Mouse (Mus musculus) neural tube, embryonic 14.5 days (tissue): ENCODE measurements at regions not wholly inside any gene's neighbourhood (a gene's known extent, or its start where the extent isn't known, plus 50 kb on each side); places are given as distances from the start of the nearest gene placed in this dataset.
A peak's percentile ranks its signal among the peaks of the same experiment; 100 is the strongest.

Experiments
- ATAC-seq: fragments of 200-750 bp; cut with Nextera tagmentation; 2 replicates; pipeline ENCODE4 v1.8.0; 2017; ENCODE audit warnings: low read depth, mild to moderate bottlenecking, moderate TSS enrichment, moderate library complexity
- H3K27ac ChIP-seq: fragments of 300-500 bp; sonication (generic); 2 replicates; pipeline ENCODE4 v1.5.1; 2014; ENCODE audit warnings: low read depth, mild to moderate bottlenecking, control low read depth, low read length, moderate library complexity, mixed read lengths
- H3K27me3 ChIP-seq: fragments of 300-500 bp; sonication (generic); 2 replicates; pipeline ENCODE4 v1.6.1; 2014; ENCODE audit warnings: low read length; ENCODE audit not compliant: control insufficient read depth, insufficient read depth
- H3K36me3 ChIP-seq: fragments of 300-500 bp; sonication (generic); 2 replicates; pipeline ENCODE4 v1.6.1; 2014; ENCODE audit warnings: low read length, mixed read lengths; ENCODE audit not compliant: control insufficient read depth, insufficient read depth
- H3K4me1 ChIP-seq: fragments of 300-500 bp; sonication (generic); 2 replicates; pipeline ENCODE4 v1.6.1; 2014; ENCODE audit warnings: low read length; ENCODE audit not compliant: control insufficient read depth, insufficient read depth
- H3K4me2 ChIP-seq: fragments of 300-500 bp; sonication (generic); 2 replicates; pipeline ENCODE4 v1.6.1; 2014; ENCODE audit warnings: mild to moderate bottlenecking, low read depth, low read length, control low read depth
- H3K4me3 ChIP-seq: fragments of 300-500 bp; sonication (generic); 2 replicates; pipeline ENCODE4 v1.5.1; 2014; ENCODE audit warnings: low read depth, low read length, control low read depth, mixed read lengths
- H3K9ac ChIP-seq: fragments of 300-500 bp; sonication (generic); replicated peaks from 2 replicates; pipeline ENCODE4 v1.6.1; 2014; ENCODE audit warnings: low read depth, mild to moderate bottlenecking, control low read depth, low read length, mixed read lengths
- H3K9me3 ChIP-seq: fragments of 300-500 bp; sonication (generic); 2 replicates; pipeline ENCODE4 v1.6.1; 2016; ENCODE audit warnings: low read length; ENCODE audit not compliant: control insufficient read depth
- WGBS: fragments of 180-500 bp; shearing (Covaris S2); extraction: QIAGEN DNeasy Blood & Tissue Kit; methylation state at CpG from one replicate; pipeline ENCODE4 v1.1.7; 2014; 5-methylcytosine and 5-hydroxymethylcytosine counted together

GRCm38 (mm10) chr3:17794251-17795061 lies 153.8 kb upstream of the Cypt12 start:
- Histone ChIP-seq H3K9me3 (no peaks in the 10 kb centered on the region), H3K36me3 (peaks cover 21% of the 10 kb centered on the region), H3K27ac (peak overlapping the region; percentile 100), H3K9ac (peak overlapping the region; percentile 99), H3K27me3 (no peaks in the 10 kb centered on the region; the same call in 1 of the 2 replicates), H3K4me2 (peak overlapping the region; percentile 98), H3K4me3 (peak overlapping the region; percentile 72), H3K4me1 (no peaks in the 10 kb centered on the region)
- WGBS: under 1% methylated on average over 46 of the region's 46 CpGs
- ATAC-seq: peak; percentile 45

DNA sequence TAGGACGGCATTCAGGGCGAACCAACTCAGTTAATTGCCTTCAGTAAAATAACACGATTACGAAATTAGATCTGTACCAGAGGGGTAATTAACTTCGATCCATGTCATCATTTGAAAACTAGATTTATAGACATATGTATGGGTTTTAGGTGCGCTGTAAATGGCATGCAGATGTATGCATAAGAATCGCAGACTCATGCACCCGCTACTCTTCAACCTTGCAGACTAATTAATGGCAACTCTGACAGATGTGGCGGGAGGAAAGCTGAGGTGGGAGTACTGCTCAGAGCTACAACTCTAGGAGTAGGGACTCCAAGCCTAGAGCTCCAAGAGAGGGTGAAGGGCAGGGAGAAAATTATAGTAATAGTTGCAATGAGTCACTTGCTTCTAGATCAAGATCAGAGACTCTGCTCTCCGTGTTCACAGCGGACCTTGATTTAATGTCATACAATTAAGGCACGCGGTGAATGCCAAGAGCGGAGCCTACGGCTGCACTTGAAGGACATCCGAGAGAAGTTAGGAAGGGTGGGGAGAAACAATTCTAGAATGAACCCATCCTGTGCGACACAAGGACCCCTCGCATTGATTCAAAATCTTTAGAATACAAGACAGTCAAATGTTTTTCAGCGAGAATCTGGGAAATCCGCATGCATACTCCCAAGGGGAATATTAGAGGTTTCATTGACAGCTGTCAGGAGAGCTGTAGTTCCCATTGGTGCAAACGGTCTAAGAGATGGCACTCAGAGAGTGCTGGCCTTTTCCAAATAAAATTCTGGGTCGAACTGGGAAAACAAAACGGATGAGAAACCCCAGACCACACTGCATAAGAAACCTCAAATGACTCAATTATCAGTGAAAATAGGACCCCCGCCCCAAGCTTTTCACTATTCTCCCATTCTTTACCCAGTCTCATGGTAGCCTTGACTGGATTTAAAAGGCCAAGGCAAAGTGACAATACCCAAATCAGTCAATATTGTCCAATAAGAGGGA lies 152.6 kb upstream of the Cypt12 start:
- H3K4me2 ChIP-seq: peak overlapping the region; percentile 98
- H3K36me3 ChIP-seq: peaks cover 21% of the 10 kb centered on the region
- peak overlapping the region; percentile 100 for H3K27ac ChIP-seq
- 5% methylated on average over 24 of the region's 24 CpGs for WGBS
- H3K9me3 ChIP-seq: no peaks in the 10 kb centered on the region
- no peaks in the 10 kb centered on the region; the same call in 1 of the 2 replicates for H3K27me3 ChIP-seq
- H3K9ac ChIP-seq: peak overlapping the region; percentile 99
- H3K4me3 ChIP-seq: peak overlapping the region; percentile 72
- ATAC-seq: peak; percentile 3; the same call in 1 of the 2 replicates
- no peaks in the 10 kb centered on the region for H3K4me1 ChIP-seq

GRCm38 (mm10) chr3:17796766-17797165 lies 151.4 kb upstream of the Cypt12 start:
- H3K27ac ChIP-seq: peak overlapping the region; percentile 100
- H3K4me2 ChIP-seq: peak overlapping the region; percentile 98
- peaks cover 6% of the 10 kb centered on the region; the same call in 1 of the 2 replicates for H3K4me1 ChIP-seq
- ATAC-seq: peak; percentile 3; the same call in 1 of the 2 replicates
- 10% methylated on average over 3 of the region's 3 CpGs for WGBS
- H3K9ac ChIP-seq: peak overlapping the region; percentile 99
- H3K27me3 ChIP-seq: no peaks in the 10 kb centered on the region; the same call in 1 of the 2 replicates
- H3K36me3 ChIP-seq: peaks cover 21% of the 10 kb centered on the region
- peak overlapping the region; percentile 72 for H3K4me3 ChIP-seq
- H3K9me3 ChIP-seq: no peaks in the 10 kb centered on the region

DNA sequence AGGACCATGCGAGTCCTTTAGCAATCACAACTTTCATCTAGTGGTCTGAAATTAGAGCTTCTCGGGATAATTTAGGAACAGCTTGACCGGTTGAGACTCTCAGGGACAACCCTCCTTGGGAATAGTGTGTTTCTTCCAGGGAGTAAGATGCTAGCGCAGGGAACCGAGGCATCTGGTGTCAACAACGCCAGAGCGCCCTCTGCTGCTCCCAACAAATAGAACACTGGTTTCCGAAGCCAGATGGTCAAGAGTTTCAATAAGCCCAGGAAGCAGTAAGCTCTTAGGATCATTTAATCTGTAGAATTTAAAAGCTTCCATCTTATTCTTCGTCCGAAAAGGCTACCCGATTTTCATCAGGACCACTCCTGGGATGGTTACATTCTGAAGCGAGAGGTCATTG lies 149.8 kb upstream of the Cypt12 start:
- no peaks in the 10 kb centered on the region; the same call in 1 of the 2 replicates for H3K27me3 ChIP-seq
- ATAC-seq: no peak
- peaks cover 6% of the 10 kb centered on the region; the same call in 1 of the 2 replicates for H3K4me1 ChIP-seq
- WGBS: 5% methylated on average over 12 of the region's 12 CpGs
- peak overlapping the region; percentile 25 for H3K4me3 ChIP-seq
- H3K36me3 ChIP-seq: peaks cover 21% of the 10 kb centered on the region
- H3K9me3 ChIP-seq: no peaks in the 10 kb centered on the region
- H3K27ac ChIP-seq: peak overlapping the region; percentile 85
- H3K9ac ChIP-seq: peak overlapping the region; percentile 46
- H3K4me2 ChIP-seq: peak overlapping the region; percentile 98

DNA sequence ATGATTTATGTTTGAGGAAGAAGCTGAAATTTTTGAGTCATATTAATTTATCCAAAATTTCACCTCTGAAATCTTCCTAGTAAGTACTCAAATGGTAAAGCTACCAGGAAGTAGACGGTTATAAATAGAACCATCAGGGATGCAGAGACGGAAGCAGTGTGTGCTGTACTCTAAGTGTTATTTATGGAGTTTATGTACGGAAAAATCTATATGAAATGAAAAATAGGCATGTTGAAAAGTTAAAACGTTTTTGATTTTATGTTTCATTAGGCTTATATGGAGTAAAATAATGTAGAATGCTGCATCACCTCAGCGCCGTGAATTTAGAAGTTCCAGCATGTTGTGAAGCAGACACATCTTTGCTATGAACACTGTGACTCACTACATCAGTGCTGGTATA lies 149.1 kb upstream of the Cypt12 start:
- H3K4me2 ChIP-seq: peak overlapping the region; percentile 46
- no peaks in the 10 kb centered on the region; the same call in 1 of the 2 replicates for H3K27me3 ChIP-seq
- H3K9ac ChIP-seq: peak overlapping the region; percentile 53
- H3K4me1 ChIP-seq: peaks cover 6% of the 10 kb centered on the region; the same call in 1 of the 2 replicates
- peaks cover 21% of the 10 kb centered on the region for H3K36me3 ChIP-seq
- H3K9me3 ChIP-seq: no peaks in the 10 kb centered on the region
- 34% methylated on average over 6 of the region's 6 CpGs for WGBS
- H3K4me3 ChIP-seq: peak overlapping the region; percentile 19
- ATAC-seq: no peak
- peak overlapping the region; percentile 35; the same call in 1 of the 2 replicates for H3K27ac ChIP-seq

GRCm38 (mm10) chr3:17800810-17801209 lies 147.4 kb upstream of the Cypt12 start:
- Histone ChIP-seq H3K4me3 (no peak overlapping the region), H3K9ac (no peak overlapping the region; the same call in 1 of the 2 replicates), H3K4me2 (peak overlapping the region; percentile 36), H3K36me3 (peaks cover 10% of the 10 kb centered on the region; the same call in 1 of the 2 replicates), H3K27ac (peak overlapping the region; percentile 71; the same call in 1 of the 2 replicates), H3K9me3 (no peaks in the 10 kb centered on the region), H3K4me1 (peaks cover 6% of the 10 kb centered on the region; the same call in 1 of the 2 replicates), H3K27me3 (no peaks in the 10 kb centered on the region)
- 61% methylated on average over 2 of the region's 2 CpGs for WGBS
- no peak for ATAC-seq

DNA sequence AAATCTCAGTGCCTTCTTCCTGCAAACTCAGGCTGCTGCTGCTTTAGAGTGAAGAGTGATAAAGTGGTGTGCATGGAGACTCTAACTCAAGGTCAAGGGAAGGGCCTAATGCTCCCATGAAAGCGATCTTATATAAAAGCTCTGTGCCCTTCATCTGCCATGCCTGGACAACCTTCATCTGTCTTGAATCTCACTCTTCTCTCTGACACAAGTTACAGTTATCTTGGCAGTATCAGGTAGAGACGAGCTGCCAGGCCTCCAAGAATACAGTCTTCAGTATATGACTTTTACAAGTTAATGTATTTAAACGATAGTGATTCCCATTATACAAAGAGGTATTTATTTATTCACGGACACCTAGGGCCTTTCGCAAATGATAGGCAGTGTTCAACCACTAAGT lies 146.7 kb upstream of the Cypt12 start:
- H3K27me3 ChIP-seq: no peaks in the 10 kb centered on the region
- peak overlapping the region; percentile 25; the same call in 1 of the 2 replicates for H3K4me2 ChIP-seq
- H3K9ac ChIP-seq: peak overlapping the region; percentile 41; the same call in 1 of the 2 replicates
- 49% methylated on average over 5 of the region's 5 CpGs for WGBS
- peak; percentile 13; the same call in 1 of the 2 replicates for ATAC-seq
- H3K27ac ChIP-seq: peak overlapping the region; percentile 69
- H3K4me1 ChIP-seq: peaks cover 8% of the 10 kb centered on the region; the same call in 1 of the 2 replicates
- no peaks in the 10 kb centered on the region for H3K9me3 ChIP-seq
- H3K36me3 ChIP-seq: 0 out of 2 replicates have a peak, but pooled peaks cover 3% of the 10 kb centered on the region
- no peak overlapping the region for H3K4me3 ChIP-seq

GRCm38 (mm10) chr3:17805185-17805584 lies 143.0 kb upstream of the Cypt12 start:
- no peak for ATAC-seq
- H3K9me3 ChIP-seq: no peaks in the 10 kb centered on the region

More at GRCm38 (mm10) chr3:17805185-17805584, 143.0 kb upstream of the Cypt12 start:
- Histone ChIP-seq H3K36me3 (no peaks in the 10 kb centered on the region), H3K4me3 (no peak overlapping the region), H3K4me2 (no peak overlapping the region), H3K4me1 (peaks cover 9% of the 10 kb centered on the region; the same call in 1 of the 2 replicates), H3K27me3 (no peaks in the 10 kb centered on the region), H3K27ac (no peak overlapping the region), H3K9ac (no peak overlapping the region)
- WGBS: 53% methylated on average over 1 of the region's 1 CpGs
